Mouse (Mus musculus): ENCODE measurements around the gene Ddx41. TPM values are rescaled to one million over a fixed set of nuclear protein-coding genes. Genes with fewer than 3 reads are reported as not detected.
"Not testable (repeated sequence)": the region's sequence is repeated elsewhere in the genome, so short reads cannot be mapped to it uniquely, and the experiment has no call there.

Ddx41 gene
- 67.2 and 68.4 TPM in 2 replicates for polyA plus RNA-seq (2015; fragmentation: Nextera tagmentation; extraction: Ambion mirVana)

GRCm38 (mm10) chr13:55536194-55537175 lies at the start of gene Ddx41:
TSS of gene Ddx41 (minus strand) at chr13:55536658.
- WGBS: under 1% methylated on average over 66 of the region's 70 CpGs

DNA sequence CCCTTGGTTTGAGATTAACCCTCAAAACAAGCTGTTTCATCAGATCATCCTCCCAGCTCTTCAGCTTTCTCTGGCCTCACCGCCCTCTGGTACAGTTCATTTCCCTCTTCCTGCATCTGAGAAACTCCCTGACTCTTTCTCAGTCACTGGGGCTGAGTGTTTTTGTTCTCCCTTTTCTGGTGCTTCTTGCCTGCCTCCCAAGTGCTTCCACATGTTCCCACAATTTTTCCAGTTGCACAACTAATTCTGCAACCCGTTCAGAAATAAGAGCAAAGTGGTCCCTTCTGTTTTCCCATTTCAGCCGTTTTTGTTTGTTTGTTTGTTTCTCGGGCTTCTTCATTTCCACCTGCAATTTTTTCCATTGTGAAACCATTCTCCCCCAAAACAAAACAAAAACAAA lies 41.6 kb upstream of the Ddx41 start:
- Histone ChIP-seq H3K27ac (replicated peaks) (no peak overlapping the region), H3K9ac (replicated peaks) (no peak overlapping the region), H3K9me3 (no peaks in the 10 kb centered on the region), H3K4me1 (no peaks in the 10 kb centered on the region), H3K36me3 (no peaks in the 10 kb centered on the region), H3K4me2 (replicated peaks) (no peak overlapping the region), H3K27me3 (no peaks in the 10 kb centered on the region), H3K4me3 (no peak overlapping the region)
- WGBS: 82% methylated on average over 4 of the region's 4 CpGs
- ATAC-seq (replicated peaks): no peak

More at GRCm38 (mm10) chr13:55536194-55537175, at the start of gene Ddx41:
- Histone ChIP-seq H3K4me2 (replicated peaks) (peak within 1 kb of the TSS; percentile 94), H3K9me3 (no peaks in the 10 kb centered on the region), H3K4me1 (peaks cover 22% of the 10 kb centered on the region), H3K4me3 (peak within 1 kb of the TSS; percentile 99), H3K27me3 (no peaks in the 10 kb centered on the region), H3K27ac (replicated peaks) (peak within 1 kb of the TSS; percentile 86), H3K36me3 (peaks cover 75% of the 10 kb centered on the region), H3K9ac (replicated peaks) (peak within 1 kb of the TSS; percentile 91)
- peak; percentile 98 for ATAC-seq (replicated peaks)

DNA sequence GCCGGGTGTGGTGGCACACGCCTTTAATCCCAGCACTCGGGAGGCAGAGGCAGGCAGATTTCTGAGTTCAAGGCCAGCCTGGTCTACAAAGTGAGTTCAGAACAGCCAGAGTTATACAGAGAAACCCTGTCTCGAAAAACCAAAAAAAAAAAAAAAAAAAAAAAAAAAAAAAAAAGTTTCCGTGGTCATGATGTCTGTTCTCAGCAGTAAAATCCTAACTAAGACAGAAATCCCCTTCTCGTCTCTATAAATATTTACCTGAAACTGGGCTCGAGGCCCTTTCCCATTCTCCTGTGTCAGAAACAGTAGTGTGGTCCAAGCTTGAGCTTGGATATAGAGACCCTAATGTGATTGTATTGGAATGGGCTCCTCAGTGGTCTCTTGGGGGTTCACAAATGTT lies 40.4 kb upstream of the Ddx41 start:
- H3K4me1 ChIP-seq; H3K4me2 ChIP-seq (replicated peaks); ATAC-seq (replicated peaks); H3K27me3 ChIP-seq; H3K4me3 ChIP-seq; H3K9ac ChIP-seq (replicated peaks); H3K36me3 ChIP-seq; H3K9me3 ChIP-seq; H3K27ac ChIP-seq (replicated peaks): not testable (repeated sequence)
- 90% methylated on average over 7 of the region's 7 CpGs for WGBS

DNA sequence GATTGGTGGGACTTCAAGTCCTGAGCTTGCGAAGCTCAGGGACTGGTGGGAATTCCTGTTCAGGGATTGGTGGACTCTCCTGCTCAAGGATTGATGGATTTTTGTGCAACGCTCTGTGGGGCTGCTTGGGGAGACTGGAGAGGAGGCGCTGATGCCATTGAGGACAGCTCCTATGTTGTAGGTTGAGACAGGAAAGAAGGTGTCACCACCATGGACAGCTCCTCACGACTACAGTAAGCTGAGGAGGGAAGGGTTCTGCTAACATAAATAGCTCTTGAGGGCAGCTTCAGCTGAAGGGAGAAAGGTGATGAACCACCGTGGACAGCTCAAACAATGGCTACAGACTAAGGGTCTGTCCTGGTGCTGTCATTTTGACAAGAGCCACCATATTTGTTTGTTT lies 39.5 kb upstream of the Ddx41 start:
- Histone ChIP-seq H3K27ac (replicated peaks) (no peak overlapping the region), H3K4me2 (replicated peaks) (no peak overlapping the region), H3K27me3 (no peaks in the 10 kb centered on the region), H3K4me3 (no peak overlapping the region), H3K4me1 (peaks cover 12% of the 10 kb centered on the region), H3K9me3 (no peaks in the 10 kb centered on the region), H3K9ac (replicated peaks) (no peak overlapping the region), H3K36me3 (no peaks in the 10 kb centered on the region)
- 62% methylated on average over 5 of the region's 5 CpGs for WGBS
- ATAC-seq (replicated peaks): no peak

- Histone ChIP-seq H3K27ac (replicated peaks) (no peak overlapping the region), H3K9me3 (no peaks in the 10 kb centered on the region), H3K27me3 (no peaks in the 10 kb centered on the region), H3K9ac (replicated peaks) (no peak overlapping the region), H3K36me3 (no peaks in the 10 kb centered on the region), H3K4me1 (peaks cover 19% of the 10 kb centered on the region), H3K4me2 (replicated peaks) (no peak overlapping the region), H3K4me3 (no peak overlapping the region)
- WGBS: 62% methylated on average over 5 of the region's 5 CpGs
- no peak for ATAC-seq (replicated peaks)
Observed at GRCm38 (mm10) chr13:55574321-55574720, 37.9 kb upstream of the Ddx41 start.

DNA sequence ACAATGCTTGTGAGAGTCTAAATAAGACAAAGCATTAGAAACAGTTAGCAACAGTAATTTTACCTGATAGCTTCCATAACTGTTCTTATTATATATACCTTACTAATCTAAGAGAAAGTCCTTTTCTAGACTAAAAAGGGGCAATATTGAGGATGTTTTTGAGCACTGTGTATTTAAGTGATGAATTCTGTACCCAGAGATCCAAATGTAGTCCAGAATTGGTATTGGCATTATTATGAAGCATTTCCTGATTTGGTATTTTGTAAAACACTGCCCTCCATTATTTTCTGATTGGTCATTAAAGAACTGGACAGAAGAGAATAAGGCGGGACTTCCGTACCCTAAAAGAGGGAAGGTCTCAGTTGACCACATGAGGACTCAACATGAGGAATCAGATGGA lies 37.0 kb upstream of the Ddx41 start, which contains the start of gene Tmed9:
TSS of gene Tmed9 (plus strand) at position 301 of the 400 bp plus-strand sequence.
- 97% methylated on average over 2 of the region's 2 CpGs for WGBS

DNA sequence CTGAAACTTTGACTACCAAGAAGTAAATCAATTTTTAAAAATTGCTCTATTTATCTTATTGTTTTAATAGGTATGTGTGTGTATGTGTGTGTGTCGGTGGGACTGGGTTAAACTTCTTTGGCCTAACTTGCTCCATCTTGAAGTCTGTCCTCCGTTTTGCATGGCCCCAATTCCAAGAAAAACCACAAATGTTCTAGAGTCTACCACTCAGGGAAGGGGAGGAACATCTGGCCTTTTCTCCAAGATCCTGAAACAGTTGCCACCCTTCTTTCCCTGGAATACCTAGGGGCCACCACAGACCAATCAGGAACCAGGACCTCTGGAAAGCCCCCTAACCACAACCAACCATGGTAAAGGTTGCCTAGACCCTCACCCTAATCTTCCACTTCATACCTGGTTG lies 35.5 kb upstream of the Ddx41 start:
- Histone ChIP-seq H3K4me2 (replicated peaks) (no peak overlapping the region), H3K27me3 (no peaks in the 10 kb centered on the region), H3K4me1 (peaks cover 32% of the 10 kb centered on the region), H3K9me3 (no peaks in the 10 kb centered on the region), H3K4me3 (no peak overlapping the region), H3K36me3 (no peaks in the 10 kb centered on the region; the same call in 1 of the 2 replicates), H3K27ac (replicated peaks) (no peak overlapping the region), H3K9ac (replicated peaks) (no peak overlapping the region)
- WGBS: 81% methylated on average over 2 of the region's 2 CpGs
- ATAC-seq (replicated peaks): no peak

More for the DNA sequence above, 37.0 kb upstream of the Ddx41 start, which contains the start of gene Tmed9:
- Histone ChIP-seq H3K4me1 (peaks cover 26% of the 10 kb centered on the region), H3K9me3 (no peaks in the 10 kb centered on the region), H3K27ac (replicated peaks) (no peak within 1 kb of the TSS), H3K36me3 (no peaks in the 10 kb centered on the region; the same call in 1 of the 2 replicates), H3K4me3 (no peak within 1 kb of the TSS), H3K4me2 (replicated peaks) (no peak within 1 kb of the TSS), H3K27me3 (no peaks in the 10 kb centered on the region), H3K9ac (replicated peaks) (no peak within 1 kb of the TSS)
- ATAC-seq (replicated peaks): no peak

GRCm38 (mm10) chr13:55571027-55571751 lies 34.7 kb upstream of the Ddx41 start, which contains the start of gene Fam193b:
TSS of gene Fam193b (minus strand) at chr13:55571120.
- H3K4me2 ChIP-seq (replicated peaks): peak within 1 kb of the TSS; percentile 92
- no peaks in the 10 kb centered on the region for H3K9me3 ChIP-seq
- H3K27ac ChIP-seq (replicated peaks): peak within 1 kb of the TSS; percentile 92
- WGBS: 1% methylated on average over 35 of the region's 47 CpGs
- peak; percentile 90 for ATAC-seq (replicated peaks)
- H3K36me3 ChIP-seq: no peaks in the 10 kb centered on the region; the same call in 1 of the 2 replicates
- peak within 1 kb of the TSS; percentile 94 for H3K4me3 ChIP-seq
- peak within 1 kb of the TSS; percentile 98 for H3K9ac ChIP-seq (replicated peaks)
- no peaks in the 10 kb centered on the region for H3K27me3 ChIP-seq
- H3K4me1 ChIP-seq: peaks cover 35% of the 10 kb centered on the region

GRCm38 (mm10) chr13:55570286-55570973 lies 34.0 kb upstream of the Ddx41 start:
- peak overlapping the region; percentile 92 for H3K4me2 ChIP-seq (replicated peaks)
- peak; percentile 73 for ATAC-seq (replicated peaks)
- H3K4me1 ChIP-seq: peaks cover 35% of the 10 kb centered on the region
- H3K9ac ChIP-seq (replicated peaks): peak overlapping the region; percentile 98
- H3K27ac ChIP-seq (replicated peaks): peak overlapping the region; percentile 92
- under 1% methylated on average over 47 of the region's 47 CpGs for WGBS
- no peaks in the 10 kb centered on the region for H3K9me3 ChIP-seq
- peak overlapping the region; percentile 94 for H3K4me3 ChIP-seq
- H3K27me3 ChIP-seq: no peaks in the 10 kb centered on the region
- no peaks in the 10 kb centered on the region; the same call in 1 of the 2 replicates for H3K36me3 ChIP-seq

DNA sequence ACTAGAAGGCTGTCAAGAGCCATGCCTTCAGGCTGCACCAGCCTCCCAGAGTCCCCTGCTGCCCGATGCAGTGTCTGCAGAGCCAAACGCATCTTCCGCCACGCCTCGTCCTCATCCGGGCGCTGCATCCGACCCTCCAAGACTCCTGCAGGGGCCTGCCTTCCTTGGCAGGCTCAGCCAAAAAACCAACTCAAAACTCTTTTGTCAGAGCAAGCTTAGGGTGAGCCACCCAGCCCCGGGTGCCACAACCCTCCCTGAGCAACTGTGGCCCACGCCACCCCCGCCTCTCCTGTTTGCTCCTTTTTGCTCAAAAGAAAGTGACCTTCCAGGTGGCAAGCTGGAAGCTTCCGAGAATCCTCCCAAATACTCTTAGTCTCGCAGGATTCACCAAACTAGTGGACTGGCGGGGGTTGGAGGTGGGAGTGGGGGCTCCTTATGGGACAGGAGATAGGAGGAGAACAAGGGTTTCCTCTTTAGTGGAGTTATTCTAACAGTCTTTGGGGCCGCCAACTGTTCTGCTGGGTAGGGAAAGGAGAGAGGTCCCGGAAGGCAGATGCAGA lies 33.3 kb upstream of the Ddx41 start:
- Histone ChIP-seq H3K36me3 (no peaks in the 10 kb centered on the region; the same call in 1 of the 2 replicates), H3K9me3 (no peaks in the 10 kb centered on the region), H3K4me1 (peaks cover 35% of the 10 kb centered on the region), H3K4me2 (replicated peaks) (peak overlapping the region; percentile 92), H3K27ac (replicated peaks) (peak overlapping the region; percentile 92), H3K27me3 (no peaks in the 10 kb centered on the region), H3K9ac (replicated peaks) (peak overlapping the region; percentile 98), H3K4me3 (peak overlapping the region; percentile 94)
- WGBS: under 1% methylated on average over 16 of the region's 16 CpGs
- no peak for ATAC-seq (replicated peaks)

GRCm38 (mm10) chr13:55568524-55568923 lies 32.1 kb upstream of the Ddx41 start:
- not testable (repeated sequence) for ATAC-seq (replicated peaks); H3K9me3 ChIP-seq; H3K4me2 ChIP-seq (replicated peaks); H3K27ac ChIP-seq (replicated peaks); H3K4me3 ChIP-seq; H3K9ac ChIP-seq (replicated peaks); H3K36me3 ChIP-seq; H3K27me3 ChIP-seq
- 90% methylated on average over 4 of the region's 4 CpGs for WGBS
- peaks cover 35% of the 10 kb centered on the region for H3K4me1 ChIP-seq
